Mouse (Mus musculus) right cerebral cortex, postnatal 14 days (tissue): ENCODE data around the gene Fbxw10.

ENCODE experiments used
- DNase-seq: peaks from one replicate; pipeline ENCODE4 v3.0.0; 2022

Fbxw10 gene

DNA sequence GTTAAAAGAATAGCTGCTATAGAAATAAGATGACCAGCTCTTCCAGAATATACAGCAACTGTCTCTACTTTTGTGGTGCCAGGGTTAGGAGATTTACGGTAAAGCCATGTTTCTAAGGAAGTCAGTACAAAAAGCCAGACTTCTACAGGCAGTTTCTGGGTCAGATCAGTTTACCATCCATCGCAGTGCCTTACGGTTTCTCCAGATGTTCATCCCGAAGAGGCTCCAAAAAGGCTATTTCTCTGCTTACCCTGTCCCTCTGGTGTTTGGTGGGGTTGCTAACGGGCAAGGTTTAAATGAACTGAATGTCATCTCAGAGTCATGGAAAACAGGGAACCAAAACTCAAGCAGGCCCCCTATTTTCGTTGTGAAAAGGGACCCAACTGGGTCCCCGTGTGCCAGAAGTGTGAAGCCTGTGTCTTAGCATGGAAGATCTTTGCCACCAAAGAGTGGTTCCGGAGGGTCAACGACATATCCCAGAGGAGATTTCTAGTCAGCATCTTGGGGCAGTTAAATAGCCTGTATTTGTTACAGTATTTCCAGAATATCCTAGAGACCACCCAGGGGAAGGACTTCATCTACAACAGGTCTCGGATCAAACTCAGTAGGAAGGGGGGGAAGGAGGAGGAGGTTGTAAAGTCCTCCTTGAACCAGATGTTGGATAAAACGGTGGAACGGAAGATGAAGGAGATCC is at the start of gene Fbxw10:
Fbxw10 (plus strand) TSS at position 109 of the 694 bp plus-strand sequence.
- DNase-seq = no peak

- DNase-seq = no peak
These were observed 42.8 kb upstream of the Fbxw10 start for GRCm38 (mm10) chr11:62804119-62804518.

- DNase-seq = no peak
These were observed 38.9 kb upstream of the Fbxw10 start for GRCm38 (mm10) chr11:62807965-62808364.

- DNase-seq = peak; percentile 15
These were observed 37.7 kb upstream of the Fbxw10 start for GRCm38 (mm10) chr11:62809201-62809600.

- no peak for DNase-seq
These were observed 34.6 kb upstream of the Fbxw10 start for GRCm38 (mm10) chr11:62812268-62812667.

- DNase-seq = no peak
These were observed 33.4 kb upstream of the Fbxw10 start for GRCm38 (mm10) chr11:62813497-62813896.

DNA sequence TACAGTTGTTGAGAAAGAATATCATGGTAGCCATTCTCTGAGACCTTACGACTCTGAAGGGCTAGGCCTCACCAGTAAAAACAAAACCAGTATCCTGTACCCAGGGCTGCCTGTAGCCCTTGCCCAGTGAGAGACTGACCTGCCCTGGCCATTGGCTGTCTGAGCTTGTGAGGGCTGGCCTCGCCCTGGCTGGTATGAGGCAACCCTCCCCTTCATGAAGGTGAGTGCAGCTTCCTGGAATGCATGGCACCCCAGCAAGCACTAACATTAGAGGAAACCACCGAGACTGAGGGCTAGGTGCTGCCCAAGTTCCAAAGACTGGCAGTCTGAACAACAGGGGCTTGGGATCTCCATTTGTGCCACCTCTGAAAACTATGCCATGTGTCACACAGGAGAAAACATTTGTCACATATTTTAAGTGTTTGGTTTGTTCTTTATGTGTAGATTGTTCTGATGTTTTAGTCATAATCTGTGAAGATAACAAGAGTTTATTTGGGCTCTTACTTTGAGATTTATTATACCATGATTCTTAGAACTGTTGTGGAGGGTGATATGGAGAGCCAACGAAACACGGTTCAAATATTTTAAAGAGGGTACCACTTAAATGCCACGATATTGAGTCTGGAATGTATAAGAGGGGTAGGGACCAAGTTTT is 32.8 kb upstream of the Fbxw10 start:
- DNase-seq = no peak

- no peak for DNase-seq
These were observed 32.2 kb upstream of the Fbxw10 start for GRCm38 (mm10) chr11:62814625-62815024.

DNA sequence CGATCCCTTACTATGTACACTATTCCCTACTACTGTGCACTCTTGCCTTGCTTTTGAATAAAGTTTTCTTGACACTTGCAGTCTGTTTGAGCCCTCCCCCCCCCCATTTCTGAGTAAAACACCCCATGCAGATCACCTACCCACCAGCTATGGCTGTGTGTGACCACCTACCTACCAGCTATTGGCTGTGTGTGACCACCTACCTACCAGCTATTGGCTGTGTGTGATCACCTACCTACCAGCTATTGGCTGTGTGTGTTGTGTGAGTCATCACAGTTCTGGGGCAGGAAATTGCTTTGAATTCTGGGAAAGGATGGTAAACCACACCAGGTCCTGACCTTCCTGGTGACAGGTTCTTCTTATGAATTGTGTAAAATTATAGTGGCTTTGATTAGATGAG is 31.4 kb upstream of the Fbxw10 start:
- DNase-seq = no peak

- DNase-seq = no peak
These were observed 30.3 kb upstream of the Fbxw10 start for GRCm38 (mm10) chr11:62816591-62816990.

DNA sequence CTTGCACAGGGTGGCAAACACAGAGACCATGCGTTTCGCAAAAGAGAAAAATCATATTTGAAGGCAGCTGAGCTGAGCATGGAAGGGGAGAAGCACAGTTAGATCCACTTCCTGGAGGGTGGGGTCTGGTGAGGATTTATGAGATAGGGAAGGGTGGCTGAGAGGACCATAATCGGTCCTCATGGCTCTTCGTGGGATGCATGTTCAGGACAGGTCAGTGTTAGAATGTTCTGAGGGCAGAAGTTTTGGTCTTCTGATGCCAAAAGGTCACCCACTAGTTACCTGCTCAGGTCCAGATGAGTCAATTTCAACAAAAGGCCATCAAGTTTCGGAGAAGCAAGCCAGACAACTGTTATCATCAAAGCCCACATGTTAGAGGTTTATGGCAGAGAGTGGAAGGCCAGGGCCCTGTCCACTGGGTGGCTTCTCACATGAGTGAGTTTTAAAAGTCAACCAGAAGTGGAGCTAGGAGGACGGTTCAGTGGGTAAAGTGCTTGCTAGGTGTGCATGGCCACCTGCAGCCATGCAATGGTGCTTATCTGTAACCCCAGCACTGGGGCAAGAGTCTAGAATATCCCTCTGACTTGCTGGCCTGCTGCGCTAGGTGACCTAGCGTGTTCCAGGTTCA is 27.7 kb upstream of the Fbxw10 start:
- no peak for DNase-seq

DNA sequence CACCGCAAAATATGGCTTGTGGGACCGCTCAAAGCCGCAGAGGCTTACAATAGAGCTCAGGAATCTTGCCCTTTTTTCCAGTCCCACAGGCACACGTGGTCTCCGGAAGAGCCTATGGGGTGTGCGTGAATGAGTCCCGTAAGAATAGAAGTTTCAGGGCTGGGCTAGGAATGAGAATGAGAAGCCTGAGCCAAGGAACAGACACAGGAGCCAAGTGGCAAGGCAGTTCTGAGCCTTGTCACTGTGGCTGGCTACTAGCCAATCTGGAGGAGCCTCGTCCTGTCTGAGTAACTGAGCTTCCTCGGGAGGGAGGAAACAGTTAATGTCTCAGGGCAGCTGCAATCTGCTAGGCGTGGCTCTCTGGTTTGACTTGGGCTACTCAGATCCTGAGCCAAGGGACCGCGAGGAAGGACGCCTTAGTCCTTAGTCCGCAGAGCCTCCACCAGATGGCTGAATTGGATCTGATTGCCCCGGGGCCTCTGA is 26.8 kb upstream of the Fbxw10 start, which contains the start of gene Trim16:
Trim16 (plus strand) TSS at position 173 of the 483 bp plus-strand sequence.
- peak; percentile 43 for DNase-seq

- DNase-seq = peak; percentile 9
These were observed 26.0 kb upstream of the Fbxw10 start for GRCm38 (mm10) chr11:62820661-62821437.

DNA sequence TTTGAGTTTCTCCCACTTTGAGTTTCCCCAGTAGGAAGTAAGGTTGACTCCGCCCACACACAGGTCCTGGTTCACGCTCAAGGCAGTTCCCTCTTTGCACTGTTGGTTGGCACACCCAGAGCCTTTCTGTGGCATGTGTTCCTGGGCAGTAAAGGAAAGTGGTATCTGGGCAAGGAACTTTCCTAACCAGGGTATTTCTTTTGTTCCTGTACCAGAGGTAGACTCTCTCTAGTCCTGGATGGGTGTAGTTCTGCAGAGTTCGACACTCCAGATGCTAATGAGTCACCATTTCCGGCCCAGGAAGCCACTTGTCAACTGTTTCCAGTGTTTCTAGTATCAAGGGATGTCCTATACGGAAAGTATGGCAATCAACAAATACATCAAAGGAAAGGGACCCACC is 25.0 kb upstream of the Fbxw10 start:
- DNase-seq = no peak

DNA sequence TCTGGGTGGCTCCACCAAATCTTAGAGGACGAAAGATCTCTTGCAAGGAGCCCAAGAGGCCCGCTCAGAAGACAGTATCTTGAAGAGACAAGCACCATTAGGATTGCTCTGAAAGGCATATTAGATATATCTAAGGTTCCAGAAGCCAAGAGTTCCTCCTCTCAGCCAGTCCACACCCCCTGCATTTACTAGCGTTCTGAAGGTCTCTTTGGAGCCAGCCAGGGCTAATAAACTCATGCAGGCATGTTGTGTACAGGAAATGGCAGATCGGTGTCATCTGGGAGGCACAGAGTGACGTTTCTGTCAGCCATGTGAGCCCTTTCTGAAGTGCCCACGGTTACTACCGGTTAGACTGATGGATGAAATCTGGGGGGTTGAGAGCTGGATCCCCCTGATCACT is 22.7 kb upstream of the Fbxw10 start:
- DNase-seq = no peak

DNA sequence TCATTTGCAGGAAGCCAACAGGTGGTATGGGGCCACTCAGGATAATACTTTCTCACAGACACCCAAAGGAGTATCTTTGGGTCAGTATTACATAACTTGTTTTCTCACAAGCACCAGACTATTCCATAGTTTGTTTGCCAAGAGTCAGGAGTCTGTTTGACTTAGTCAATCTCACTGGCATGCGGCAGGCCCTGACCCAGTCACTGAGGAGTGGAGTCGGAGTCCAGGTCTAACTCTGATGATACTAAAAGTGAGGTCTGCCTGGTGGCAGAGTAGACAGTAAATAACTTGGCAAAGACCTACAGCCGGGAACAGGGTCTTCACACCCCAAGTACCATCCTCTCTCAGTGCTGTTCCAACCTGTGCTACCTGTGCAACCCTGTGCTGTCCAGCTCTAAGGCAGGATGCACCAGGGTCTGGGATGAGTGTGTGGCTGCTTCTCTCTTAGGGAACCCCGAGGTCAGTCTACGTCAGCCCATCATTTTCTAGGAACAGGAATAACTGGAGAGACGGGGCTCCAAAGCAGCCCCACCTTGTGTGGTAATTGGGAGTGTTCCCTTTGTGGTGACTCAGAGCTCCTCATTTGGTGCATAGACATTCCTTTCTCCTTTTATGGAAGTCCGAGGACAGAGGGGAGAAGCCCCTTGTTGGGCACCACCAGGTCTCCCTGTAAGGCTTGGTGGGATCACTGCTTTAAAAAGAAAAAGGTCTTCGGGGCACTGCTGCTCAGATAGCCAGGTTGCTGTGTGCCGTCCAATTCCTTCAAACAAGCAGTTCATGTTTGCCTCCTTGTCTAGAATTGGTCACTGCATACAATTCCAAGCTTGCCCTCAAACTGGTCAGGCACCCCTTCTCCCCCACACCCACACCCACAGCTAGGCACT is 21.4 kb upstream of the Fbxw10 start:
- DNase-seq = no peak

DNA sequence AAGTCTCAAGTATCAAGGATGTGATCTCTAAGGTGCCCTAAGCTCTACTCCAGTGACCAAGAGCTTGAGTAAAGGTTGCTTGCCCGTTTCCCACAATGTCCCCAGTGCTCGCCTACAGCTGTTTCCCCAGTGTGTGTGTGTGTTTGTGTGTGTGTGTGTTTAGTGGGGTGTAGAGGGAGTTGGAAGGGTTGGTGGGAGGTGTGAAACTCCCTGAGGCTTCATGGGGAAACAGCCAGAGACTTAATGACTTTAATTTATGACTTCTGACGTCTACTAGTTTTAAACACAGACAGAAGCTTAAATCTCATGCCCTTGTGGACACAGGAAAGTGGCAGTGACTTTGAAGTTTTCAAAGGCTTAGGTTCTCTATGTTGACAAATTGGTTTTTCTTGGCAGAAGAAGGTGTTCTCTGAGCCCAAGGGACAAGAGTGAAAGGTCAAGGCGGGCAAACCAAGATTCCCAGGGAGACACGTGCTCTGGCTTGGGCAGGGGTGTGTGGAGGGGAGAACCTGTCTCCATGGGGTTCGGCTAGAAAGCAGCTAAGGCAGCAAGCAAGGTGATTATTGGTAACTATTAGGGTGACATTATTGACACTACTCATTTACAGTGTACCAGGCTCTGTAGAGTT is 20.6 kb upstream of the Fbxw10 start:
- no peak for DNase-seq

GRCm38 (mm10) chr11:62827135-62827534 is 19.7 kb upstream of the Fbxw10 start:
- no peak for DNase-seq

GRCm38 (mm10) chr11:62827911-62828310 is 19.0 kb upstream of the Fbxw10 start:
- no peak for DNase-seq

DNA sequence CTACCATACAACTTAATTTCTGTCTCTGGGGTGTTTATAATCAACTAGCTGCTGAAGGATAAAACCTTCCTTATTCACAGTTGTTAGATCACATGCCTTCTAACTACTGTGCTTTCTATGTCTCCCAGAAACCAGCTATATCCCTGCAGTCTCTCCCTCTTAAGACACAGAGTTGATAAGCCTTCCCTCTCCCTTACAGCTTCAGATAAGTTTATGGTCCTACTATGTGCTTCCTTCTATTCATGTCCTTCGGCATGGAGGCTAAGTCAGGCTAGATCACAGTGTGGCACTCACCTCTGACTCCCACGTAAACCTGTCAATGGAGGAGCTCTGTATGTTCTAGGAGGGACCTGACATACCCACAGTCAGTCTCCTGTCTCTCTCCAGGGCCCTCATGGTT is 16.5 kb upstream of the Fbxw10 start:
- no peak for DNase-seq

GRCm38 (mm10) chr11:62831906-62832305 is 15.0 kb upstream of the Fbxw10 start:
- DNase-seq = no peak

- no peak for DNase-seq
These were observed 2.3 kb upstream of the Fbxw10 start for GRCm38 (mm10) chr11:62844562-62844961.
